Mouse (Mus musculus): ENCODE measurements around the gene Taf11. TPM values are rescaled to one million over a fixed set of nuclear protein-coding genes. Genes with fewer than 3 reads are reported as not detected.

Gene Taf11
- polyA plus RNA-seq, 1 experiment from 2014 or later = 57.8 TPM

GRCm38 (mm10) chr17:27930291-27930690 lies 20.6 kb upstream of the Taf11 start:
- no peak overlapping the region for H3K4me2 ChIP-seq (ENCODE audit: low read length)
- H3K36me3 ChIP-seq (ENCODE audit: control insufficient read depth, insufficient read depth, low read length) = no peaks in the 10 kb centered on the region
- H3K9ac ChIP-seq (ENCODE audit: low read depth, low read length) = no peak overlapping the region
- no peak for ATAC-seq
- no peaks in the 10 kb centered on the region for H3K9me3 ChIP-seq (replicated peaks; ENCODE audit: control insufficient read depth, low read length, poor library complexity, severe bottlenecking)
- WGBS = 91% methylated on average over 5 of the region's 5 CpGs
- H3K27me3 ChIP-seq (ENCODE audit: control insufficient read depth, insufficient read depth, low read depth, low read length) = no peaks in the 10 kb centered on the region
- H3K4me1 ChIP-seq (ENCODE audit: control insufficient read depth, insufficient read depth, low read length) = no peaks in the 10 kb centered on the region
- no peak overlapping the region for H3K27ac ChIP-seq (ENCODE audit: low read length)
- H3K4me3 ChIP-seq (ENCODE audit: low read depth, low read length) = no peak overlapping the region

DNA sequence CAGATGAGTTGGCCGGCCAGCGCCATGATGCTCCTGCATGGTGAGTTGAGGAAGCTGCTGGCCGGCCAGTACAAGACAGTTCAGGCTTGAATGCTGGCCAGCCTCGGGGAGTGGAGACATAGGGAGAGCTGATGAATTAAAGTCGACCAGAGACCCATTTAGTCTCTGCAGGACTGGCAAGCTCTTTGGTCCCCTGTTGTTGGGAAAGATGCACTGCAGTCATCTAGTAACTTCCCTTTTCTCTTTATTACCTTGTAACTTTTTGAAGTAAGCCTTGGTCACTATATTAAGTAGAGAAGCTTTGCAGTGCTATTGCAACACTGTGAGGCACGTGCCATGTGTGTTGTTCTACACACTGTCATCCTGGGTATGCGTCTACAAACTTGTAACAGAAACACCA lies 15.9 kb upstream of the Taf11 start:
- H3K4me3 ChIP-seq (ENCODE audit: low read depth, low read length) = no peak overlapping the region
- H3K4me2 ChIP-seq (ENCODE audit: low read length) = no peak overlapping the region
- H3K9me3 ChIP-seq (replicated peaks; ENCODE audit: control insufficient read depth, low read length, poor library complexity, severe bottlenecking) = no peaks in the 10 kb centered on the region
- H3K27me3 ChIP-seq (ENCODE audit: control insufficient read depth, insufficient read depth, low read depth, low read length) = no peaks in the 10 kb centered on the region
- peaks cover 6% of the 10 kb centered on the region for H3K4me1 ChIP-seq (ENCODE audit: control insufficient read depth, insufficient read depth, low read length)
- 85% methylated on average over 7 of the region's 7 CpGs for WGBS
- no peak overlapping the region for H3K9ac ChIP-seq (ENCODE audit: low read depth, low read length)
- no peaks in the 10 kb centered on the region for H3K36me3 ChIP-seq (ENCODE audit: control insufficient read depth, insufficient read depth, low read length)
- H3K27ac ChIP-seq (ENCODE audit: low read length) = no peak overlapping the region
- ATAC-seq = no peak

- H3K36me3 ChIP-seq (ENCODE audit: control insufficient read depth, insufficient read depth, low read length) = no peaks in the 10 kb centered on the region
- H3K4me1 ChIP-seq (ENCODE audit: control insufficient read depth, insufficient read depth, low read length) = peaks cover 6% of the 10 kb centered on the region
- ATAC-seq = no peak
- no peak overlapping the region for H3K27ac ChIP-seq (ENCODE audit: low read length)
- no peak overlapping the region for H3K4me2 ChIP-seq (ENCODE audit: low read length)
- H3K27me3 ChIP-seq (ENCODE audit: control insufficient read depth, insufficient read depth, low read depth, low read length) = no peaks in the 10 kb centered on the region
- H3K9ac ChIP-seq (ENCODE audit: low read depth, low read length) = no peak overlapping the region
- no peak overlapping the region for H3K4me3 ChIP-seq (ENCODE audit: low read depth, low read length)
- WGBS = 93% methylated on average over 4 of the region's 4 CpGs
- H3K9me3 ChIP-seq (replicated peaks; ENCODE audit: control insufficient read depth, low read length, poor library complexity, severe bottlenecking) = no peaks in the 10 kb centered on the region
Measured at GRCm38 (mm10) chr17:27925054-27925453, 15.4 kb upstream of the Taf11 start.

DNA sequence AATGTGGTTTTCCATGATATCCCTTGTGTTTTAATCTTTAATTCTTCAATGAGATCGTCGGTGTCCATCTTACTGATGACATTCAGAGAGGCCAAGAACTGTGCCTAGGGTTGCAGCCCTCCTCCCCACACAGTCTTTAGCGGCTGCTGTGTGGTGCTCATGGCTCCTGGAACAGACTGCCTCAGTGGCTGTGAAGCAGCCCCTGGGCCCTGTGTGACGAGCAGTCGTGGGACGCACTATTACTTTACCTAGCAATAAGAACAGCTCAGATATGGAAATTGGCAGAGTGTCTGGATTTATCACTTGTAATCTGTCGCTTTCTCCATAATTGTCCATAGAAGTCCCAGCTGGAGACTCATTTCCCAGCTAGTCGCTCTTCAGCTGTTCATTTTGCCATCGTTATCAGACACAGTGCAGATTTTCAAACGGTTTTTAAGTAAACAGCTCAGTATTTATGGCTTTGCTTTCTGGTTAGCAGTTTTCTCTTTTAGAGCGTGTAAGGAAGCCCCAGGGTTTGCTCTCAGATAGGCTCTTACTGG lies 12.6 kb upstream of the Taf11 start:
- H3K9ac ChIP-seq (ENCODE audit: low read depth, low read length) = no peak overlapping the region
- H3K27ac ChIP-seq (ENCODE audit: low read length) = no peak overlapping the region
- no peaks in the 10 kb centered on the region for H3K36me3 ChIP-seq (ENCODE audit: control insufficient read depth, insufficient read depth, low read length)
- no peak overlapping the region for H3K4me3 ChIP-seq (ENCODE audit: low read depth, low read length)
- ATAC-seq = no peak
- WGBS = 68% methylated on average over 11 of the region's 11 CpGs
- H3K27me3 ChIP-seq (ENCODE audit: control insufficient read depth, insufficient read depth, low read depth, low read length) = no peaks in the 10 kb centered on the region
- H3K4me2 ChIP-seq (ENCODE audit: low read length) = no peak overlapping the region
- H3K4me1 ChIP-seq (ENCODE audit: control insufficient read depth, insufficient read depth, low read length) = peaks cover 6% of the 10 kb centered on the region
- H3K9me3 ChIP-seq (replicated peaks; ENCODE audit: control insufficient read depth, low read length, poor library complexity, severe bottlenecking) = no peaks in the 10 kb centered on the region

GRCm38 (mm10) chr17:27920676-27921075 lies 11.0 kb upstream of the Taf11 start:
- no peaks in the 10 kb centered on the region for H3K36me3 ChIP-seq (ENCODE audit: control insufficient read depth, insufficient read depth, low read length)
- no peaks in the 10 kb centered on the region for H3K27me3 ChIP-seq (ENCODE audit: control insufficient read depth, insufficient read depth, low read depth, low read length)
- no peak overlapping the region for H3K4me3 ChIP-seq (ENCODE audit: low read depth, low read length)
- no peak overlapping the region for H3K27ac ChIP-seq (ENCODE audit: low read length)
- peaks cover 6% of the 10 kb centered on the region for H3K4me1 ChIP-seq (ENCODE audit: control insufficient read depth, insufficient read depth, low read length)
- WGBS = 85% methylated on average over 4 of the region's 4 CpGs
- H3K9ac ChIP-seq (ENCODE audit: low read depth, low read length) = no peak overlapping the region
- ATAC-seq = no peak
- H3K4me2 ChIP-seq (ENCODE audit: low read length) = no peak overlapping the region
- H3K9me3 ChIP-seq (replicated peaks; ENCODE audit: control insufficient read depth, low read length, poor library complexity, severe bottlenecking) = no peaks in the 10 kb centered on the region

DNA sequence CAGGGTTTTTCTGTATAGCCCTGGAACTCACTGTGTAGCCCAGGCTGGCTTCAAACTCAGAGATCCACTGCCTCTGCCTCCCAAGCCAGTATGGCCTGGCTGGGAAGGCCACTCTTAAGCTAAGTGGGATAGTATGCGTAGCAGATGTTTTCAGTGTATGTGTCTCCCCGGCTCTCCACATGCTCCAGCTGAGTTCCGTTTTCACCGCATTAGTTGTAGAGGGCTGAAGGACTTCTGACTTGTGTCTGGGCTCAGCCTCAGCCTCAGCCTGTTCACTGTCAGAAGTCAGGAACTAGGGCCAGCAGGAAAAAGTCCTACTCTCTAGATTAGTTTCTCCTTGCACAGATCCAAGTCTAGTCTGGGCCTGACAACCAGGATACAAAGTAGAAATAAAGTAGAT lies 6.7 kb upstream of the Taf11 start:
- ATAC-seq = no peak
- H3K36me3 ChIP-seq (ENCODE audit: control insufficient read depth, insufficient read depth, low read length) = no peaks in the 10 kb centered on the region
- WGBS = 89% methylated on average over 4 of the region's 4 CpGs
- peaks cover 4% of the 10 kb centered on the region; the same call in 1 of the 2 replicates for H3K4me1 ChIP-seq (ENCODE audit: control insufficient read depth, insufficient read depth, low read length)
- H3K4me2 ChIP-seq (ENCODE audit: low read length) = no peak overlapping the region
- no peaks in the 10 kb centered on the region for H3K27me3 ChIP-seq (ENCODE audit: control insufficient read depth, insufficient read depth, low read depth, low read length)
- no peaks in the 10 kb centered on the region for H3K9me3 ChIP-seq (replicated peaks; ENCODE audit: control insufficient read depth, low read length, poor library complexity, severe bottlenecking)
- no peak overlapping the region for H3K4me3 ChIP-seq (ENCODE audit: low read depth, low read length)
- no peak overlapping the region for H3K27ac ChIP-seq (ENCODE audit: low read length)
- H3K9ac ChIP-seq (ENCODE audit: low read depth, low read length) = no peak overlapping the region

DNA sequence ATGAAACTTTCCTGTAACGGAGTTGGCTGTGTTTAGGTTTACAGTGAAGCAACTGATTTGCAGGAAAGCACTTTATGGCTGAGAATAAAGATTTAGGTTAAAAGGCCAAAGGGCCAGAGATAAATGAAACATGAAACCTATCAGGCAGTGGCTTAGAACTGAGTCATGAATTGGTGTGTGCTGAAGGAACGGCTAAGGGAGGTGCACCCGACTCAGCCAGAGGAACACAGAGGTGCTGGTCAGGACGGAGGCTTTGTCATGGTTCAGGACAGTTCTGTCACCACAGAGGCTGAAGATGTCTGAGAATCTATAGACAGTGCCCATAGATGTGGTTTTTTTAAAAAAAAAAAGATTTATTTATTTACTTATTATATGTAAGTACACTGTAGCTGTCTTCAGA lies 5.1 kb upstream of the Taf11 start:
- Histone ChIP-seq H3K4me3 (ENCODE audit: low read depth, low read length) (no peak overlapping the region), H3K4me1 (ENCODE audit: control insufficient read depth, insufficient read depth, low read length) (peaks cover 15% of the 10 kb centered on the region), H3K9ac (ENCODE audit: low read depth, low read length) (no peak overlapping the region), H3K4me2 (ENCODE audit: low read length) (no peak overlapping the region), H3K9me3 (replicated peaks; ENCODE audit: control insufficient read depth, low read length, poor library complexity, severe bottlenecking) (no peaks in the 10 kb centered on the region), H3K36me3 (ENCODE audit: control insufficient read depth, insufficient read depth, low read length) (no peaks in the 10 kb centered on the region), H3K27ac (ENCODE audit: low read length) (no peak overlapping the region), H3K27me3 (ENCODE audit: control insufficient read depth, insufficient read depth, low read depth, low read length) (no peaks in the 10 kb centered on the region)
- no peak for ATAC-seq
- WGBS = 96% methylated on average over 4 of the region's 4 CpGs

GRCm38 (mm10) chr17:27911371-27911770 lies 1.7 kb upstream of the Taf11 start:
- no peak overlapping the region for H3K4me2 ChIP-seq (ENCODE audit: low read length)
- H3K27ac ChIP-seq (ENCODE audit: low read length) = no peak overlapping the region
- 92% methylated on average over 7 of the region's 7 CpGs for WGBS
- H3K4me3 ChIP-seq (ENCODE audit: low read depth, low read length) = no peak overlapping the region
- no peaks in the 10 kb centered on the region for H3K27me3 ChIP-seq (ENCODE audit: control insufficient read depth, insufficient read depth, low read depth, low read length)
- H3K9ac ChIP-seq (ENCODE audit: low read depth, low read length) = no peak overlapping the region
- peaks cover 28% of the 10 kb centered on the region for H3K4me1 ChIP-seq (ENCODE audit: control insufficient read depth, insufficient read depth, low read length)
- no peaks in the 10 kb centered on the region for H3K9me3 ChIP-seq (replicated peaks; ENCODE audit: control insufficient read depth, low read length, poor library complexity, severe bottlenecking)
- H3K36me3 ChIP-seq (ENCODE audit: control insufficient read depth, insufficient read depth, low read length) = no peaks in the 10 kb centered on the region
- no peak for ATAC-seq

DNA sequence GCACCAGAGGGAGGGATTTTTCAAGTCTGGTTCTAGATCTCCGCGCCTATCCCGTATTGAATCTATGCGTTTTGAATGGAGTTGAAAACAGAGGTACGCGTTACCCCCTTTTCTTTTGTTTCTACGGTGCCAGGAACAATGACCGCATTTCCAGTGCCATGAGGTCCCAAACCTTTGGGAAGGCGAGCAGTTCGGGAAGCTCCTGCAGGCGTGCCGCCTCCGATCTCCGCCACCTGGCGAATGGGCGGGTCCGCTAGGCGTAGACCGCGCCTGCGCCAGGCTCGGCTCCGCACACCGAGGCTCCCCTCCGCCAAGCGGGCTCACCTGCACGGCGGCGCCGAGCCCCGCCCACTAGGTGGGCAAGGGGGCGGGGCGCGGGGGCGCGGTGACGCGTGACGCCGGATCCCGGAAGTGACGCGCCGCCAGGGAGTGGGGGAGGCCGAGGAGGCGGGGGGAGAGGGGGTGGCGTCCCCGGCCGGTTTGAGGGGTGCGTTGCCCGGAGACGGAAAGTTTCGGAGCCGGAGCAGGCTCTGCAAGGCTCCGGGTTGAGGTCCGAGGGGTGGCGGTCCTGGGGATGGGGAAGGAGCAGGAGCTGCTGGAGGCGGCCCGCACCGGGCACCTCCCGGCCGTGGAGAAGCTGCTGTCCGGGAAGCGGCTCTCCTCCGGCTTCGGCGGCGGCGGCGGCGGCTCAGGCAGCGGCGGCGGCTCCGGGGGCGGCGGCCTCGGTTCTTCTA lies 589 bp downstream of the Taf11 start, which contains the start of gene Anks1:
TSS of gene Anks1 (plus strand) at position 419 of the 734 bp plus-strand sequence.
- WGBS = under 1% methylated on average over 54 of the region's 78 CpGs

More for the DNA sequence above, 589 bp downstream of the Taf11 start, which contains the start of gene Anks1:
- H3K9ac ChIP-seq (ENCODE audit: low read depth, low read length) = peak within 1 kb of the TSS; percentile 88
- peak within 1 kb of the TSS; percentile 60 for H3K4me3 ChIP-seq (ENCODE audit: low read depth, low read length)
- H3K27me3 ChIP-seq (ENCODE audit: control insufficient read depth, insufficient read depth, low read depth, low read length) = no peaks in the 10 kb centered on the region
- peak within 1 kb of the TSS; percentile 89 for H3K4me2 ChIP-seq (ENCODE audit: low read length)
- H3K9me3 ChIP-seq (replicated peaks; ENCODE audit: control insufficient read depth, low read length, poor library complexity, severe bottlenecking) = no peaks in the 10 kb centered on the region
- H3K36me3 ChIP-seq (ENCODE audit: control insufficient read depth, insufficient read depth, low read length) = peaks cover 2% of the 10 kb centered on the region; the same call in 1 of the 2 replicates
- H3K27ac ChIP-seq (ENCODE audit: low read length) = peak within 1 kb of the TSS; percentile 90
- H3K4me1 ChIP-seq (ENCODE audit: control insufficient read depth, insufficient read depth, low read length) = peaks cover 33% of the 10 kb centered on the region
- peak; percentile 91 for ATAC-seq
